Mouse (Mus musculus) myocyte (in vitro differentiated cells): ENCODE data around the gene Pcolce2. TPM values are rescaled to one million over a fixed set of nuclear protein-coding genes. Genes with fewer than 3 reads are reported as not detected.

Experiments used
- H3K27me3 ChIP-seq: one replicate; pipeline ENCODE4 v1.6.1; 2011; ENCODE audit not compliant: control insufficient read depth, insufficient read depth, insufficient read length
- H3K36me3 ChIP-seq: one replicate; pipeline ENCODE4 v1.6.1; 2011; ENCODE audit not compliant: control insufficient read depth, insufficient read depth
- H3K4me2 ChIP-seq: one replicate; pipeline ENCODE4 v1.6.1; 2011; ENCODE audit warnings: low read depth, control low read depth
- H3K4me3 ChIP-seq: one replicate; pipeline ENCODE4 v1.5.1; 2011; ENCODE audit warnings: mild to moderate bottlenecking, control low read depth, moderate library complexity
- H3K79me2 ChIP-seq: one replicate; pipeline ENCODE4 v1.6.1; 2011; ENCODE audit not compliant: control insufficient read depth, insufficient read depth
- H3ac ChIP-seq: one replicate; pipeline ENCODE4 v1.6.1; 2011; ENCODE audit not compliant: control insufficient read depth, insufficient read length
- CEBPB ChIP-seq: IDR thresholded peaks from 2 replicates; pipeline ENCODE4 v1.6.1; 2011; ENCODE audit warnings: mild to moderate bottlenecking, moderate library complexity; ENCODE audit not compliant: poor library complexity, insufficient read depth, severe bottlenecking
- E2F4 ChIP-seq: IDR thresholded peaks from one replicate; pipeline ENCODE4 v1.6.1; 2011; ENCODE audit warnings: mild to moderate bottlenecking, control low read depth, moderate library complexity; ENCODE audit not compliant: insufficient read depth
- MAX ChIP-seq: IDR thresholded peaks from one replicate; pipeline ENCODE4 v1.6.1; 2011; ENCODE audit warnings: low read depth, mild to moderate bottlenecking, control low read depth
- MYOD1 ChIP-seq, 3 experiments: IDR thresholded peaks; one replicate each; pipeline ENCODE4 v1.6.1; 2011; ENCODE audit warnings: control low read depth in 2 of 3, low read depth in 2 of 3, mild to moderate bottlenecking in 2 of 3, moderate library complexity in 1 of 3; ENCODE audit not compliant: insufficient read length in 2 of 3, control insufficient read depth in 1 of 3
- MYOG ChIP-seq, 3 experiments: IDR thresholded peaks; one replicate each; pipeline ENCODE4 v1.6.1; 2011; ENCODE audit warnings: control low read depth in 2 of 3, low read depth in 2 of 3, mild to moderate bottlenecking in 2 of 3; ENCODE audit not compliant: insufficient read length in 2 of 3, control insufficient read depth in 1 of 3, insufficient read depth in 1 of 3
- POLR2A ChIP-seq: IDR thresholded peaks from one replicate; pipeline ENCODE4 v1.6.1; 2011; ENCODE audit warnings: low read depth, mild to moderate bottlenecking, control low read depth, moderate library complexity; ENCODE audit not compliant: insufficient read length
- POLR2AphosphoS2 ChIP-seq: IDR thresholded peaks from one replicate; pipeline ENCODE4 v1.6.1; 2011; ENCODE audit warnings: low read depth, control low read depth; ENCODE audit not compliant: insufficient read length
- REST ChIP-seq: IDR thresholded peaks from one replicate; pipeline ENCODE4 v1.6.1; 2011; ENCODE audit warnings: mild to moderate bottlenecking, control low read depth, moderate library complexity; ENCODE audit not compliant: insufficient read depth, insufficient read length
- SRF ChIP-seq: IDR thresholded peaks from one replicate; pipeline ENCODE4 v1.6.1; 2011; ENCODE audit warnings: low read depth; ENCODE audit not compliant: control insufficient read depth, insufficient read length
- TCF12 ChIP-seq: IDR thresholded peaks from one replicate; pipeline ENCODE4 v1.6.1; 2011; ENCODE audit warnings: mild to moderate bottlenecking, control low read depth; ENCODE audit not compliant: poor library complexity, insufficient read depth, severe bottlenecking
- TCF3 ChIP-seq: IDR thresholded peaks from one replicate; pipeline ENCODE4 v1.6.1; 2011; ENCODE audit warnings: low read depth, control low read depth; ENCODE audit not compliant: insufficient read length
- USF1 ChIP-seq: IDR thresholded peaks from one replicate; pipeline ENCODE4 v1.6.1; 2011; ENCODE audit warnings: low read depth, mild to moderate bottlenecking, control low read depth, moderate library complexity
- polyA plus RNA-seq: library from polyadenylated mRNA; unstranded; fragments of >200 nt; fragmentation: generic; extraction: Trizol; gene quantifications from one replicate; pipeline ENCODE4 v1.2.1, GENCODE M21; 2012; ENCODE audit warnings: missing spikeins

The Pcolce2 gene
- polyA plus RNA-seq, 1 experiment = 13.9 TPM

GRCm38 (mm10) chr9:95599399-95599798 lies 38.0 kb upstream of the Pcolce2 start:
- no peaks in the 10 kb centered on the region for H3K79me2 ChIP-seq
- H3K36me3 ChIP-seq = no peaks in the 10 kb centered on the region
- no peaks in the 10 kb centered on the region for H3K27me3 ChIP-seq
- TF ChIP-seq MAX (no peak), TCF3 (no peak), TCF12 (no peak), REST (no peak), POLR2A (no peak), MYOG (IDR thresholded peaks at IDR 0.05; ENCODE audit: control insufficient read depth in 1 of 3, insufficient read depth in 1 of 3, insufficient read length in 2 of 3, low read depth in 2 of 3) (no peak), CEBPB (no peak), E2F4 (no peak), POLR2AphosphoS2 (no peak), SRF (no peak), USF1 (no peak), MYOD1 (IDR thresholded peaks at IDR 0.05; ENCODE audit: control insufficient read depth in 1 of 3, insufficient read length in 2 of 3, low read depth in 2 of 3) (no peak)
- H3K4me3 ChIP-seq = no peak overlapping the region
- no peak overlapping the region for H3K4me2 ChIP-seq
- no peak overlapping the region for H3ac ChIP-seq

DNA sequence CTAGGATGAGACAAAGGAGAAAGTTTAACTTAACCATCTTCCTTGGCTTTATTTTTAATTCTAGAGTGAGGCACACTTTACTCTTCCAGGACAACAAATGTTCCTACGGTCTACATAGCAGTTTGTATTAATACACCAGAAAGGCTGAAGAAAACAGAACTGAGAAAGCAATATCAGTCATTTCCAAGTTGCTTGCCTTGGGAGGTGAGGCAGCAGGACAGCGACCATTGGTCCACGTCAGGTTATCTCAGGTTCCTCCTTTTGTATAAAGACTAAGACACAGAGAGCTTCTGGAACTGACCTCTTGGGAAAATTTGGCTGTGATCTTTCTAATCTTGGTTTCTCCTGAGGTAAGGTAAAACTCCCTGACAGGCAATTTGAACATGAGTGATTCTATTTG lies 34.6 kb upstream of the Pcolce2 start:
- no peak overlapping the region for H3K4me2 ChIP-seq
- no peaks in the 10 kb centered on the region for H3K79me2 ChIP-seq
- no peak for TF ChIP-seq TCF12
- TF ChIP-seq MYOG (IDR thresholded peaks at IDR 0.05; ENCODE audit: control insufficient read depth in 1 of 3, insufficient read depth in 1 of 3, insufficient read length in 2 of 3, low read depth in 2 of 3) = no peak
- TF ChIP-seq SRF = no peak
- no peak for TF ChIP-seq E2F4
- no peak for TF ChIP-seq POLR2A
- TF ChIP-seq USF1 = no peak
- TF ChIP-seq MAX = no peak
- no peak for TF ChIP-seq TCF3
- H3K27me3 ChIP-seq = no peaks in the 10 kb centered on the region
- no peaks in the 10 kb centered on the region for H3K36me3 ChIP-seq
- no peak overlapping the region for H3ac ChIP-seq
- no peak overlapping the region for H3K4me3 ChIP-seq

DNA sequence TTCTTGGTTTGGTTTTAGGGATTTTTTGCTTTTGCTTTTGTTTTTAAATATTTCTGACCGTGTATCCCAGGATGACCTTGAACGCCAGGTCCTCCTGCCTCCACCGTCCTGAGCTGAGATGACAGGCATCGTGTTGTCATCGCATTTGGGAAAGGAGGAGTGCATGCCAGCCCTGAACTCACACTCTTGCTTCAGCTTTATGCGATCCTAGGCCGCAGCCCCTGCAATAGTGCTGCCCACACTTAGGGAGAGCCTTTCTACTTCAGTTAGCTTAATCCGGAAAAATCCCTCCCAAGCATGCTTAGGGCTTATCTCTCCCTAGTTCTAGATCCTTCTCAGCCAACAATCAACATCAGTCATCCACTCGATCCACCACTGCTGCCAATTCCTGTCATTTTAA lies 34.1 kb upstream of the Pcolce2 start:
- no peak overlapping the region for H3K4me2 ChIP-seq
- TF ChIP-seq MYOG (IDR thresholded peaks at IDR 0.05; ENCODE audit: control insufficient read depth in 1 of 3, insufficient read depth in 1 of 3, insufficient read length in 2 of 3, low read depth in 2 of 3) = no peak
- TF ChIP-seq TCF3 = no peak
- no peak for TF ChIP-seq MAX
- TF ChIP-seq SRF = no peak
- TF ChIP-seq REST = no peak
- no peak for TF ChIP-seq MYOD1 (IDR thresholded peaks at IDR 0.05; ENCODE audit: control insufficient read depth in 1 of 3, insufficient read length in 2 of 3, low read depth in 2 of 3)
- no peak for TF ChIP-seq TCF12
- TF ChIP-seq POLR2AphosphoS2 = no peak
- no peak for TF ChIP-seq E2F4
- H3ac ChIP-seq = no peak overlapping the region
- H3K27me3 ChIP-seq = no peaks in the 10 kb centered on the region
- no peaks in the 10 kb centered on the region for H3K79me2 ChIP-seq
- H3K4me3 ChIP-seq = no peak overlapping the region
- no peaks in the 10 kb centered on the region for H3K36me3 ChIP-seq

- Histone ChIP-seq H3K4me3 (no peak overlapping the region), H3K36me3 (no peaks in the 10 kb centered on the region), H3K27me3 (no peaks in the 10 kb centered on the region), H3K4me2 (no peak overlapping the region), H3K79me2 (no peaks in the 10 kb centered on the region), H3ac (no peak overlapping the region)
- TF ChIP-seq TCF12 = no peak
- no peak for TF ChIP-seq MAX
- no peak for TF ChIP-seq MYOG (IDR thresholded peaks at IDR 0.05; ENCODE audit: control insufficient read depth in 1 of 3, insufficient read depth in 1 of 3, insufficient read length in 2 of 3, low read depth in 2 of 3)
- no peak for TF ChIP-seq E2F4
- TF ChIP-seq TCF3 = no peak
- TF ChIP-seq USF1 = no peak
- no peak for TF ChIP-seq CEBPB
- TF ChIP-seq REST = no peak
Measured at GRCm38 (mm10) chr9:95607196-95607595, 30.2 kb upstream of the Pcolce2 start.

GRCm38 (mm10) chr9:95612246-95612768 lies 25.1 kb upstream of the Pcolce2 start:
- no peaks in the 10 kb centered on the region for H3K79me2 ChIP-seq
- H3K36me3 ChIP-seq = no peaks in the 10 kb centered on the region
- H3ac ChIP-seq = no peak overlapping the region
- TF ChIP-seq TCF12 (no peak), E2F4 (no peak), POLR2A (no peak), SRF (no peak), MYOD1 (IDR thresholded peaks at IDR 0.05; ENCODE audit: control insufficient read depth in 1 of 3, insufficient read length in 2 of 3, low read depth in 2 of 3) (no peak), MYOG (IDR thresholded peaks at IDR 0.05; ENCODE audit: control insufficient read depth in 1 of 3, insufficient read depth in 1 of 3, insufficient read length in 2 of 3, low read depth in 2 of 3) (no peak), MAX (no peak), CEBPB (no peak), TCF3 (no peak), REST (no peak), POLR2AphosphoS2 (no peak)
- no peak overlapping the region for H3K4me3 ChIP-seq
- no peaks in the 10 kb centered on the region for H3K27me3 ChIP-seq
- H3K4me2 ChIP-seq = no peak overlapping the region
